Mouse (Mus musculus): ENCODE measurements around the gene Adra2c.

Gene Adra2c

DNA sequence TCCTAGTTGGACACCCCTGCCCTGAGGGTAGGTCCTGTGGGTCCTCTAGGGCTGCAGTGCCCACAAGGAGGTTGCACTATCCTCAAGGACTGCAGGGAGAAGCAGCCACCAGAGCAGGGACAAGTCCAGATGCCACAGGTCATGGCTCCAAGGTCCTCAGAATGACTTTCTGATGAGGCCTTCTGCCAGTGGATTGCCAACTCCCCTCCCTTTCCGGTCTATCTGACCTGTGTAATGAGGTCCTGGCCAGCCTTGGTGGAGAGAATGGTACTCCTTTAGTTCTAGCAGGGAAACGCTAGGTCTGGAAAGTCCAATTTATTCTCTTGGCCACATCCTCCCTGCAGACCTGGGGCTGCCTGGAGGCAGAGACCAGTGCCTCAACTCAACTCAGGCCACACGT, at the start of gene Adra2c:
Gene Adra2c (plus strand): TSS at position 301 of the 400 bp plus-strand sequence.
- DNase-seq: no peak

GRCm38 (mm10) chr5:35233142-35233541, 45.0 kb upstream of the Adra2c start:
- DNase-seq: no peak

GRCm38 (mm10) chr5:35237757-35238156, 40.4 kb upstream of the Adra2c start:
- DNase-seq: no peak

- peak; percentile 84 for DNase-seq
Measured at GRCm38 (mm10) chr5:35238627-35239026, 39.5 kb upstream of the Adra2c start.

GRCm38 (mm10) chr5:35241556-35241955, 36.6 kb upstream of the Adra2c start:
- no peak for DNase-seq

GRCm38 (mm10) chr5:35244204-35244603, 33.9 kb upstream of the Adra2c start:
- no peak for DNase-seq

DNA sequence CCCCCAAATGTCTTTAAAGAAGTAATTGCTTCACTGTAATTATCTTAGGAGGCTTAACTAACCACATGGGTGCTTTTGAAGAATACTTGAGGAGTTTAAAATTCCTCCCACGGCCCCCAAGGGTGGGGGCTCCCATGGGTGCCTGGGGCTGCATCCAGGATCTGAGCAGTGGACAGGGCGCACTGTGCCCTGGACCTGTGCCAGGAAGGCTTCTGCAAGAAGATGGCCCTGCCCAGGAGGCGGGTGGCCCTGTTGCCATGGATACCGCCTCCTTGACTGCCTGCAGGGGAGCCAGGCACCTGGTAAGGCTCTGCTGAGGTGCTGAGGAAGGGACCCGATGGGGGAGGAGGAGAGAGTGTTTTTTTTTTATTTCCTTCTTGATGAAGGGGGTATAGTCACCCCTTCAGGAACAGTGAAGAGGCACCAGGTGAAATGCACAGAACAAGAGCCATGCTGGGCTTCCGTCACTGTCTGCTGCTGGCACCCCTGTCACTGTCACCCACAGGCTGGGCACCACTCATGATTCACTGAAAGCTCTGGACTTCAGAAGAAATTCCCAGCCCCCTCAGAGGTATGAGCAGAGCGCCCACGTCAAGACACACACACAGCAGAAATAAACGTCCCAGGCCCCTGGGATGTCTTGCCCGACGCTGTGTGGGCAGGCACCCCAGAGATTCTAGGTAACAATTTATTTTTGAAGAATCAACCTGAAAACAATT, 32.4 kb upstream of the Adra2c start:
- DNase-seq: no peak

GRCm38 (mm10) chr5:35254964-35255716, 23.0 kb upstream of the Adra2c start:
- no peak for DNase-seq

DNA sequence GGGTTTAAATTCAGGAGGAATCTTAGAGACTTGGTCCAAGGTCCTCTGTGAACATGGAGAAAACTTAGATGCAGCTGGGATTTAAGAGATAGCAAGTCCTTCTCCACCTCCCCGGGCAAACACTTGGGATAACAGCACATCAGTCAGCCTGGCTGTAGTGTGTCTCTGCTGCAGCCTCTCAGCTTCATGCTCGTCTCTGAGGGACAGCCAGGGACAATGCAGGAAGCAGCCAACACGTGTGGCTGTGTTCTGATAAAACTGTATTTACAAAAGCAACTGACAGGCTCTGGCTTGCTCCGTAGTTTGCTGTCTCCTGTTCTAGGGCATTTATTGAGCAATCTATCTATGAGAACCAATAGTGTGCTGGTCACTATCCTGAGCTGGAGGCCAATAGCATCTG, 14.4 kb upstream of the Adra2c start:
- DNase-seq: no peak

DNA sequence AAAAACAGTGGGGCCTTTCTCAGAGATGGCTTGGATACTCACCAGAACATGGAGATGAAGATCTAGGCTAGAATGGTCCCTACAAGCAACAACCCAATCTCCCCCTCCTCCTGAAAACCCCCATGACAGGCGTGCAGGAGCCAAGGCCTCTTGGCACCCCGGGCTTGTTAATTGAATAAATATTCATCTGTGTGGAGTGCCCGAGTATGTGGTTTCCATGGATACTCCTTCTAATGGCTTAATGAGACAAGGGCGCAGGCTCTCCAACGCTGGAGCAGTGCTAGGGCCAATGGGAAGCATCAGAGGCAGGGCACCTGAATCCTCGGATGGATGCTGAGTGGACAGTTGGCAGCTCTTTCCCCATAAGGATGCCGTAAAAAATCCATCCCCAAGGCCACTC, 10.6 kb upstream of the Adra2c start:
- no peak for DNase-seq

DNA sequence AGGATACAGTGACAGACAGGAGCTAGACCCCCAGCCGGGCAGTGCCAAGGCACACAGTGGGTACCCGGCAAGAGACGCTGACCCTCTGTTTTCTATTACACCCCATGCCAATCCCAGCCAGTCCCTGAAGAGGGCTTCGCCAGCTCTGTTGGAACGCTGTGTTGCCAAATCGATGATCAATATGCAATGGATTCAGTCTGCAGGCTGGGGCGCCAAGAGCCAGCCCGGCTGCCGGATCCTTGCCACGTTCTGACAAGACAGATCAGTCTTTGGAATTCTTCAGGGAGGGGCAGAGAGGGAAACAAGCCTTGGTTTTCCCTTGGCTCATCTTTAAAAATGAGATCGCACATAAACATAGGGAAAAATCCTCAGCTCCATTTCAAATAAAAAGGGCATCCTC, 2.8 kb upstream of the Adra2c start:
- no peak for DNase-seq

DNA sequence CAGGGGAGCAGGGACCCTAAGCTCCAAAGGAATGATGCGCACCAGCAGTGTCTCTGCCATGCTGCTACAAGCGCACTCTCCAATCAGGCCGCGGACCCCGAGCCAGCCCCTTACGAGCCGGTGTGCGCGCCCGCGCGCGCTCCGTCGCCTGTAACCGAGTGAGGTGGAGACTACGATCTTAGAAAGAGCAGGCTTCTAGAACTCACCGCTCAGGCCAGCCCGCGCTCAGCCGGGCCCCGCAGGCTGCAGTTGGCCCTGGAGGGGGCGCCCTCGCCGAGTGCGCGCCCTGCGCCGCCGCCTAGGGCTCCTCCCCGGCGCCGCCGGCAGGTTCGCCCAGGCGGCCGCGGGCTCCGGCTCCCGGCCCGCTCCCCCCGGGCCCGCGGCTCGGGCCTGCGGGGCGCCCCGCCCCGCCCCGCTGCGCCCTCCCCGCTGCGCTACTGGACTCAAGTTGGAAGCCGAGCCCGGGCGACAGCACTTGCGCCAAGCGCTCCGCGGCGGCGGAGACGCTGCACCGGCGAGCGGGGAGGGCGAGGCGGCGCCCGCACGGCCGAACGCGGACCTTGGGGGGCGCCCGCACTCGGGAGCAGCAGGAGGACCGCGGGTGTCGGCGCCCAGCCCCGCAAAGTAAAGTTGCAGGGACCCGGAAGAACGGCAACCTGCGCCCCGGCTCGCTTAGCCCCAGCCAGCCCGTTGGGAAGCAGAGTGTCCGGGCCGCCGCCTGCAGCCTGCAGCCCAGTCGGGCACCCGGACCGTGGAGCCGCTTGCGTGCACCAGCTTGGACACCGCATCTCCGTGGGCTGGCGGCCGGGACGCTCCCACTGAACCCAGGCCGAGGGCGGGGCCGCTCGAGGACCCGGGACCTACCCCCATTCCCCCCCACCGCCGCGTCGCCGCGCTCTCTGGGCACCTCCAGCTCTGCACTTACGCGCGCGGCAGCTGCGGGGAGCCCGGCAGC, 899 bp downstream of the Adra2c start:
- peak; percentile 84 for DNase-seq

DNA sequence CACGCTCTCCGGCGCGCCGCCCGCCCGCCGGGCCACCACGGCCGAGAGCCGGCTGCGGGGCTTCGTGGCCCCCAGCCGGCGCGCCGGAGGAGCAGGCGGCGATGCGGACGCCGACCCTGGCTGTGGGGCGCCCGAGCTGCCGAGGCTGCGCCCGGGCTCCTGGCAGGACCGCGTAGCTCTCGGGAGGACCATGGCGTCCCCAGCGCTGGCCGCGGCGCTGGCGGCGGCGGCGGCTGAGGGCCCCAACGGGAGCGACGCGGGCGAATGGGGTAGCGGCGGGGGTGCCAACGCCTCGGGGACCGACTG, 1.5 kb downstream of the Adra2c start:
- DNase-seq: no peak

GRCm38 (mm10) chr5:35280002-35280782, 2.1 kb downstream of the Adra2c start:
- DNase-seq: peak; percentile 57

DNA sequence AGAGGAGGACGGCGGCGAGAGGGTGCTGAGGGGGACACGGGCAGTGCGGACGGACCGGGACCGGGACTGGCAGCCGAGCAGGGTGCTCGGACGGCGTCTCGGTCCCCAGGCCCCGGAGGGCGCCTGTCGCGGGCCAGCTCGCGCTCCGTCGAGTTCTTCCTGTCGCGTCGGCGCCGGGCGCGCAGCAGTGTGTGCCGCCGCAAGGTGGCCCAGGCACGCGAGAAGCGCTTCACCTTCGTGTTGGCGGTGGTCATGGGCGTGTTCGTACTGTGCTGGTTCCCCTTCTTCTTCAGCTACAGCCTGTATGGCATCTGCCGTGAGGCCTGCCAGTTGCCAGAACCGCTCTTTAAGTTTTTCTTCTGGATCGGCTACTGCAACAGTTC, 2.7 kb downstream of the Adra2c start:
- no peak for DNase-seq

DNA sequence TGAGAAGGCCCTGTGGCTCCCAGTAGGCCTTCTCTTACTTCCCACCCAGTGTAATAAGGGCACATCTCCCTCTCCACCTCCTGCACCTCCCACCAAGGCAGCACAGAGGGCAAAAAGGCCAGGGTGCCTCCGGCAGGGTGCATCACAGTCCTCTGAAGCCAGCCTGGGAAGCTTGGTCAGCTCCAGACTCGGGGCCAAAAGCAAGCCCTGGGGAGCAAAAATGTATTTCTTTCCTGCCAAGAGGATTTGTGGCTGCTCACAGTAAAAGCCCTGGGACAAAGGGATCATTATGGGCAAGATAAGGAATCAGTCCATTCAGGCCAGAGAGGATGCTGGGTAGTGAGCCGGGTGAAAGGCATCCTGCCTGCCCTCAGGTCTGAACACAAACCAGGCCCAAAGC, 7.2 kb downstream of the Adra2c start:
- no peak for DNase-seq

DNA sequence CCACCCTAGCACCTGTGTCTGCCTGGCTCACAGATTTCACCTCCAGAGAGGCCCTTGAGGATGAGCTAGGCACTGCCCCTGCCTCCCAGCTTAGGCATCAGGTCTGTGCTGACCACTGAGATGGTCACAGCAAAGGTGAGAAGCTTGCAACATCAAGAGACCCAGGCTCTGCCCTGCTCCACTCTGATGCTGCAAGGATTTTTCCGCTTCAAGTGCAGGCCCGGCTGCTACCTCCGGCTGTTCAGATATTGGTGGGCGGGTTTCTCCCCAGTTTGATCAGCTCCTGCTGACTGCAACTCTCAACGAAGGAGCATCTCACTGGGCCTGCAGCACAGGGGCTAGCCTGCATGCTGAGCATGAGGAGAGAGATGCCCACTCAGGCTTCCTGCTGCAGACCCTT, 8.1 kb downstream of the Adra2c start:
- no peak for DNase-seq

GRCm38 (mm10) chr5:35299621-35300020, 21.5 kb downstream of the Adra2c start:
- no peak for DNase-seq

- DNase-seq: no peak
Measured at GRCm38 (mm10) chr5:35304191-35304590, 26.1 kb downstream of the Adra2c start.

DNA sequence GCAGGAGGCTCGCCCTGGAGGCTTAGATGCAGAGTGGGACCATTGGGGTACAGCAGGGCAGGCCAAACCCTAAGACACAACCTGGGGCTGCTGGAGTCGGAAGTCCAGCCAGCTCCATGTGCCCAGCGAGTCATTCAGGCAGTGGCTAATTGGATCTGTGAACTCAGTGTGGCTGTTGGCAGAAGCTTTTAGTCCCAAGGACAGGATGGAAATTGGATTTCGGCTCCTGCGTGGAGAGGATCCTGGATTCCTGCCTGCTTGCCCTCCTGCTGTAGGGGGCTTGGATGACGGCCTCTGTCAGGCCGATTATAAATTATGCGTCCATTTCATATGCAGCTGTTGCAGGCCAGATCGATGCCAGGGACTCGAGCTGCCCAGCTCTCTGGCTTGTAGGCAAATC, 27.2 kb downstream of the Adra2c start:
- DNase-seq: peak; percentile 93

DNA sequence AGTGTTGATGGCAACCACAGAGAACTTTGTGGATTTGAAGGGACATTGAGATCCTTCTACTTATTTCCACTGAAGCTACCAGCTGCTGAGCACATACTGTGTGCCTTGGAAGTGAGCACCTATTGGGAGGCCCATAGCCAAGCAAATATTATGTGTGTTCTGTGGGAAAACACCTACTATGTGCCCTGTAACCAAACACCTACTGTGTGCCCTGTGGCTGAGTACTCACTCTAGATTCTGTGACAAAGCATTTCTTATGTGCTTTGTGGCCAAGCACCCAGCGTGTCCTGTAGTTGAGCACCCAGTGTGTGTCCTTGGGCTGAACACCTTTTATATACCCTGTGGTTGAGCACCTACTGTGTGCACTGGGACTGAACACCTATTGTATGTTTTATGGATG, 28.6 kb downstream of the Adra2c start:
- DNase-seq: no peak

GRCm38 (mm10) chr5:35309853-35310252, 31.7 kb downstream of the Adra2c start:
- DNase-seq: no peak

DNA sequence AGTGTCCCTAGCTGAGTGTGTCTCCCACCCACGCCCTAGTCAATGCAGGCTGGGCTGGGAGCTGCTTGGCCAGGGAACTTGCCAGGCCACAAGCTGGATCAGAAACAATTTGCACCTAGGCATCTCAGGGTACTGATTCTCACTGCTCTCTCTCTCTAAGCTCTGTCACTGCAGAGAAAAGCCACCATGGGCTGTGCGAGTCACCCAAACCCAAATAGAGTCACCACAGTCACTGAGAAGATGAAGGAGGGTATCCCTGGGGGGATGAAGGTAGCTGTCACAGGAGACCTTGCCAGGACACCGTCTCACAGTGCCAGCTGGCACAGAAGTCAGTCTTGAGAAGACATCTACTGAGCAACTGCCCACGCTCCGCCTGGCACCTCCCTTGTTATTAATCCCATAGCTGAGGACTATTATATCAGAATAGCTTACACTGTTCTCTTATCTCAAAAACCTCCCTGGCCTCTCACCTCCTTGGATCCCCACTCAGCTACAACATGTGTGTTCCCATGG, 33.7 kb downstream of the Adra2c start:
- DNase-seq: peak; percentile 66

Data from cerebellum, adult 9-10 months (tissue).